Mouse (Mus musculus): ENCODE results near the gene Mcm3ap.

DNA sequence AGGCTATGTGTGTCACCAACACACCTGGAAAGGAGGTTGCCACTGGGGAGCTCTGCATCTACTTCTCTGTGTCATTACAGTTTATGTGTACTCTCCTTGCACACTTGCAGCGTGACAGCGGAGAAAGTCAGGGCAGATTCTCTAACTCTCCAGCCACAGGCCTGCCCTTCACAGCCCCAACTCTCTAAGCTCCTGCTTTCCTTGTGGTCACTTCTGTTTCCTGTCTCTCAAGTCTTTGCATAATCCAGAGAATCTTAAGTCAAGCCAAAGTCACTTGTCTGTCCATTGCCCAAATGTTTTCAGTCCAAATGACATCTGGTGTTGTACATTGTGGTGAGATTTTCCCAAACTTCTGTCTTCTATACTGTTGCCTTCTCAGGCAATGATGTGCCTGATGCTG lies 17.6 kb downstream of the Mcm3ap start:
- no peak for TF ChIP-seq CTCF (IDR thresholded peaks at IDR 0.05; ENCODE audit: extremely low read depth, insufficient read depth, low read length)
- TF ChIP-seq POLR2A (IDR thresholded peaks at IDR 0.05; ENCODE audit: extremely low read depth, insufficient read depth, low read length) = no peak

All from cortical plate, adult 2 months (tissue).